Mouse (Mus musculus): Measurements from ENCODE around the gene Slc16a11.

The Slc16a11 gene

GRCm38 (mm10) chr11:70254931-70255531 is 42.5 kb downstream of the Slc16a11 start, which contains the start of gene Alox12:
TSS of gene Alox12 (minus strand) at chr11:70255353.
- DNase-seq (ENCODE audit: low spot score), result no peak

- DNase-seq (ENCODE audit: low spot score), result no peak
These were observed 46.5 kb downstream of the Slc16a11 start for GRCm38 (mm10) chr11:70259035-70259434.

DNA sequence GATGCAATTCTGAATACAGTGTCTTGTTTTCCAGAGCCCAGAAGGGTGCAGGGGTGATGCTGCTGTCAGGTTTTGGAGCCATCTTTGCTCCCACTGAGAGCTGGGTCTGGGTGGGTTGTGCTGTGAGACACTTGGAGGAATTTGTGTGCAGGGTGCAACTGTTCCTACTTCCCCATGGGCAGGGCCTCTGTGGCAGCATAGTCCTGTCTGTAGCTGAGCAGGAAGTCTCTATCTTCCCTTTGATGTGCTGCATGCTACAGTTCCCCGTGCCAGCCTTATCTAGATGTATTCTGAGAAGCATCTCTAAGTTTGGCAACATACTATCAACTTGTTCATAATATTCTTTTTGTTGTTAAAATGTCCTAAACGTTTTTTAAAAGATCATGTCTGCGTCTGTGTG is 52.7 kb downstream of the Slc16a11 start:
- DNase-seq (ENCODE audit: low spot score), result no peak

GRCm38 (mm10) chr11:70265819-70266218 is 53.3 kb downstream of the Slc16a11 start:
- no peak for DNase-seq (ENCODE audit: low spot score)
